Mouse (Mus musculus) liver, postnatal 0 days (tissue): ENCODE results near the gene Lyrm2.

Experiments used
- CTCF ChIP-seq: sonication (generic); IDR thresholded peaks from 2 replicates; pipeline ENCODE4 v1.5.1; 2016; ENCODE audit warnings: antibody characterized with exemption, low read depth
- EP300 ChIP-seq: IDR thresholded peaks from 2 replicates; pipeline ENCODE4 v1.6.1; 2016; ENCODE audit warnings: antibody characterized with exemption, low read depth, mild to moderate bottlenecking

- TF ChIP-seq EP300 (no peak), CTCF (no peak)
Observed at GRCm38 (mm10) chr4:32824254-32824653, 24.2 kb downstream of the Lyrm2 start.
